Mouse (Mus musculus): ENCODE measurements at regions not wholly inside any gene's neighbourhood (a gene's known extent, or its start where the extent isn't known, plus 50 kb on each side); places are given as distances from the start of the nearest gene placed in this dataset.

- no peak for DNase-seq (ENCODE audit: low spot score)
Measured at GRCm38 (mm10) chr14:110685247-110685646, 69.7 kb downstream of the Slitrk6 start.

GRCm38 (mm10) chr14:110679741-110680140, 75.2 kb downstream of the Slitrk6 start:
- DNase-seq (ENCODE audit: low spot score): no peak

- DNase-seq (ENCODE audit: low spot score): peak; percentile 4
Measured at GRCm38 (mm10) chr14:110665712-110666111, 89.2 kb downstream of the Slitrk6 start.

- no peak for DNase-seq (ENCODE audit: low spot score)
Measured at GRCm38 (mm10) chr14:110663231-110663630, 91.7 kb downstream of the Slitrk6 start.

GRCm38 (mm10) chr14:110634147-110634546, 120.8 kb downstream of the Slitrk6 start:
- DNase-seq (ENCODE audit: low spot score): no peak

GRCm38 (mm10) chr14:110623716-110624115, 131.2 kb downstream of the Slitrk6 start:
- DNase-seq (ENCODE audit: low spot score): peak; percentile 7

- no peak for DNase-seq (ENCODE audit: low spot score)
Measured at GRCm38 (mm10) chr14:110618496-110618920, 136.4 kb downstream of the Slitrk6 start.

GRCm38 (mm10) chr14:110616447-110616846, 138.5 kb downstream of the Slitrk6 start:
- DNase-seq (ENCODE audit: low spot score): no peak

- no peak for DNase-seq (ENCODE audit: low spot score)
Measured at GRCm38 (mm10) chr14:110580311-110580710, 174.6 kb downstream of the Slitrk6 start.

GRCm38 (mm10) chr14:110570717-110571116, 184.2 kb downstream of the Slitrk6 start:
- DNase-seq (ENCODE audit: low spot score): no peak

GRCm38 (mm10) chr14:110565783-110566445, 189.0 kb downstream of the Slitrk6 start:
- no peak for DNase-seq (ENCODE audit: low spot score)

- no peak for DNase-seq (ENCODE audit: low spot score)
Measured at GRCm38 (mm10) chr14:110564621-110565020, 190.3 kb downstream of the Slitrk6 start.

- no peak for DNase-seq (ENCODE audit: low spot score)
Measured at GRCm38 (mm10) chr14:110545265-110545664, 209.7 kb downstream of the Slitrk6 start.

- no peak for DNase-seq (ENCODE audit: low spot score)
Measured at GRCm38 (mm10) chr14:110543303-110544134, 211.4 kb downstream of the Slitrk6 start.

- DNase-seq (ENCODE audit: low spot score): no peak
Measured at GRCm38 (mm10) chr14:110527306-110527705, 227.6 kb downstream of the Slitrk6 start.

- no peak for DNase-seq (ENCODE audit: low spot score)
Measured at GRCm38 (mm10) chr14:110485057-110485456, 269.9 kb downstream of the Slitrk6 start.

GRCm38 (mm10) chr14:110472743-110473142, 282.2 kb downstream of the Slitrk6 start:
- DNase-seq (ENCODE audit: low spot score): no peak

- DNase-seq (ENCODE audit: low spot score): no peak
Measured at GRCm38 (mm10) chr14:110472176-110472575, 282.8 kb downstream of the Slitrk6 start.

GRCm38 (mm10) chr14:110470714-110471113, 284.2 kb downstream of the Slitrk6 start:
- no peak for DNase-seq (ENCODE audit: low spot score)

- DNase-seq (ENCODE audit: low spot score): no peak
Measured at GRCm38 (mm10) chr14:110468457-110469311, 286.3 kb downstream of the Slitrk6 start.
